Mouse (Mus musculus): ENCODE results near the gene Bnipl.

The Bnipl gene

GRCm38 (mm10) chr3:95208286-95208685, 42.7 kb downstream of the Bnipl start:
- no peak for DNase-seq

GRCm38 (mm10) chr3:95203880-95204279, 47.1 kb downstream of the Bnipl start:
- no peak for DNase-seq

- no peak for DNase-seq
Measured at GRCm38 (mm10) chr3:95200562-95200961, 50.4 kb downstream of the Bnipl start.

GRCm38 (mm10) chr3:95200132-95200531, 50.9 kb downstream of the Bnipl start:
- no peak for DNase-seq

GRCm38 (mm10) chr3:95199101-95199500, 51.9 kb downstream of the Bnipl start:
- no peak for DNase-seq

- DNase-seq: no peak
Measured at GRCm38 (mm10) chr3:95195772-95196171, 55.2 kb downstream of the Bnipl start.

- DNase-seq: peak; percentile 25 to 38
Measured at GRCm38 (mm10) chr3:95194721-95195135, 56.3 kb downstream of the Bnipl start.
